20 mouse cellular contexts compared by ENCODE assay signal in genomic region chr6:53953348-53953747, GRCm38 (mm10). TPM values are rescaled to one million over a fixed set of nuclear protein-coding genes. Genes with fewer than 3 reads are reported as not detected.
"Had no signal": no experiment of that assay in that cellular context is flagged by ENCODE, and none has a peak within 500 bp of the region (broad histone marks: within the 10 kb centered on the region; RNA-seq: fewer than 3 reads in every experiment).

No protein-coding gene starts in this region.

- H3K27me3 ChIP-seq: lung, embryonic 15.5 days; neural tube, embryonic 12.5 days; stomach, embryonic 15.5 days had no signal

- H3K9me3 ChIP-seq: lung, embryonic 15.5 days; megakaryocyte, embryonic 14.5 days; midbrain, embryonic 12.5 days; neural tube, embryonic 12.5 days; stomach, embryonic 15.5 days had no signal

- H3K4me2 ChIP-seq: lung, embryonic 15.5 days; midbrain, embryonic 12.5 days; neural tube, embryonic 12.5 days; stomach, embryonic 15.5 days had no signal

- H3K4me3 ChIP-seq: lung, embryonic 15.5 days; megakaryocyte, embryonic 14.5 days; midbrain, embryonic 12.5 days; neural tube, embryonic 12.5 days; stomach, embryonic 15.5 days had no signal

- H3K36me3 ChIP-seq: lung, embryonic 15.5 days; midbrain, embryonic 12.5 days; neural tube, embryonic 12.5 days; stomach, embryonic 15.5 days had no signal

- H3K27ac ChIP-seq: lung, embryonic 15.5 days; macrophage; midbrain, embryonic 12.5 days; neural tube, embryonic 12.5 days; stomach, embryonic 15.5 days; stomach, postnatal 0 days had no signal

- DNase-seq: liver, postnatal 0 days; lung, adult 2 months; lung, postnatal 14 days; lung, postnatal 36 days; midbrain, embryonic 14.5 days; right cerebral cortex, postnatal 14 days; thymus, adult 2 months; thymus, postnatal 25 days; thymus, postnatal 4 days had no signal

- ATAC-seq: liver, postnatal 0 days; midbrain, embryonic 16.5 days had no signal

- H3K9ac ChIP-seq: liver, postnatal 0 days; lung, embryonic 15.5 days; midbrain, embryonic 12.5 days; neural tube, embryonic 12.5 days; stomach, embryonic 15.5 days had no signal

RNA-seq across cellular contexts. Expression of gene Cpvl, which starts 25.1 kb away (rescaled TPM):
- polyA plus RNA-seq: liver, postnatal 0 days; lung, adult 2 months; macrophage; midbrain, embryonic 12.5 days; midbrain, embryonic 16.5 days; neural tube, embryonic 12.5 days; neural tube, embryonic 14.5 days; spleen, adult 2 months; thymus, adult 2 months; urinary bladder, adult 2 months had no signal
